Mouse (Mus musculus): Measurements from ENCODE around the gene Ciao2a. TPM values are rescaled to one million over a fixed set of nuclear protein-coding genes. Genes with fewer than 3 reads are reported as not detected.

Gene Ciao2a
- 67.7 TPM for polyA plus RNA-seq (2014; fragmentation: Illumina TruSeq; extraction: RNeasy Lipid Tissue Mini Kit (QIAGEN cat#74804); ENCODE audit: low read depth, low replicate concordance)

GRCm38 (mm10) chr9:66126456-66127192 lies at the start of gene Ciao2a, which contains the start of gene Snx1:
Ciao2a (plus strand) TSS chr9:66126611.
Snx1 (minus strand) TSS chr9:66126587.

GRCm38 (mm10) chr9:66157958-66158830 lies 31.8 kb downstream of the Ciao2a start, which contains the start of gene Dapk2:
Dapk2 (plus strand) TSS chr9:66158223.

Other genes with a start within 250 kb of the Ciao2a start
- gene Pclaf, start 236.4 kb upstream of the Ciao2a start, polyA plus RNA-seq (2014; fragmentation: Illumina TruSeq; extraction: RNeasy Lipid Tissue Mini Kit (QIAGEN cat#74804); ENCODE audit: low read depth, low replicate concordance), result 0.45 TPM
- 17.8 TPM for gene Trip4, start 217.8 kb upstream of the Ciao2a start, polyA plus RNA-seq (2014; fragmentation: Illumina TruSeq; extraction: RNeasy Lipid Tissue Mini Kit (QIAGEN cat#74804); ENCODE audit: low read depth, low replicate concordance)
- gene Csnk1g1, start 217.7 kb upstream of the Ciao2a start, polyA plus RNA-seq (2014; fragmentation: Illumina TruSeq; extraction: RNeasy Lipid Tissue Mini Kit (QIAGEN cat#74804); ENCODE audit: low read depth, low replicate concordance), result 5.3 TPM
- 152 TPM for gene Ppib, start 66.4 kb upstream of the Ciao2a start, polyA plus RNA-seq (2014; fragmentation: Illumina TruSeq; extraction: RNeasy Lipid Tissue Mini Kit (QIAGEN cat#74804); ENCODE audit: low read depth, low replicate concordance)
- gene Snx22, start 56.9 kb upstream of the Ciao2a start, polyA plus RNA-seq (2014; fragmentation: Illumina TruSeq; extraction: RNeasy Lipid Tissue Mini Kit (QIAGEN cat#74804); ENCODE audit: low read depth, low replicate concordance), result 0.24 TPM
- gene Snx1, start within 50 bp of the Ciao2a start, polyA plus RNA-seq (2014; fragmentation: Illumina TruSeq; extraction: RNeasy Lipid Tissue Mini Kit (QIAGEN cat#74804); ENCODE audit: low read depth, low replicate concordance), result 34.2 TPM
- 4.5 TPM for gene Dapk2, start 31.6 kb downstream of the Ciao2a start, polyA plus RNA-seq (2014; fragmentation: Illumina TruSeq; extraction: RNeasy Lipid Tissue Mini Kit (QIAGEN cat#74804); ENCODE audit: low read depth, low replicate concordance)
- 21.7 TPM for gene Herc1, start 223.8 kb downstream of the Ciao2a start, polyA plus RNA-seq (2014; fragmentation: Illumina TruSeq; extraction: RNeasy Lipid Tissue Mini Kit (QIAGEN cat#74804); ENCODE audit: low read depth, low replicate concordance)